Mouse (Mus musculus): ENCODE data around the gene Dio3.

DNA sequence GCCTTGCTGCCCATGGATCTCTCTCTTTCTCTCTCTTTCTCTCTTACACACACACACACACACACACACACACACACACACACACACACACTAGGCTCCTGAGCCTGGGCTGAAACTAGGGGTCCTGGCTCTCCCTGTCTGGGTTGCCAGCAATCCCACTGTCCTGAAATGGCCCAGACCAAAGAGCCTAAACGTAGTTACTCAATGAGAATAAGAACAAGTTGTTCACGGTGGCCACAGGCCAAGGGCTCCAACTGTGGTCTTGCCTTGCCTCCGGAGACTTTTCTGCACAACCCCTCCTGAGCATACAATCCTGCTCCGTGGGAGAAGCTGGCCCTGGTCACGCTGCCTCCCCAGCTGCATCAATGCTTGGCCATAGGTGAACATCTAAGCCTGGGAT lies 39.5 kb upstream of the Dio3 start:
- TF ChIP-seq CTCF (IDR thresholded peaks at IDR 0.05 in 2 of 3, conservative IDR thresholded peaks at IDR 0.05 in 1 of 3; ENCODE audit: control insufficient read depth in 1 of 3, insufficient read depth in 1 of 3, low read depth in 2 of 3, low read length in 3 of 3, poor library complexity in 1 of 3, severe bottlenecking in 1 of 3) (no peak), MAFK (IDR thresholded peaks at IDR 0.05; ENCODE audit: borderline replicate concordance, low read depth, low read length) (no peak), NRF1 (IDR thresholded peaks at IDR 0.05; ENCODE audit: insufficient read depth, low read depth, low read length, poor library complexity, severe bottlenecking) (no peak), GATA1 (IDR thresholded peaks at IDR 0.05; ENCODE audit: low read depth, low read length) (no peak), MAX (IDR thresholded peaks at IDR 0.05; ENCODE audit: low read length) (no peak), KAT2A (conservative IDR thresholded peaks at IDR 0.05; ENCODE audit: low read depth, low read length) (no peak), POLR2AphosphoS2 (IDR thresholded peaks at IDR 0.05; ENCODE audit: low read length) (no peak)
